Mouse (Mus musculus) MEL-GATA-1-ER (cell line): ENCODE data around the gene Tnni3.
A peak's percentile ranks its signal among the peaks of the same experiment; 100 is the strongest.

Source experiments
- DNase-seq: peaks from one replicate; pipeline ENCODE4 v3.0.0-alpha.2; 2012; ENCODE audit warnings: low read depth; ENCODE audit errors: extremely low read depth

The Tnni3 gene

GRCm38 (mm10) chr7:4521231-4522003 is 2.6 kb downstream of the Tnni3 start:
- DNase-seq = no peak

GRCm38 (mm10) chr7:4518487-4518886 is 5.5 kb downstream of the Tnni3 start:
- no peak for DNase-seq

GRCm38 (mm10) chr7:4516332-4517050 is 7.5 kb downstream of the Tnni3 start, which contains the start of gene Tnnt1:
Gene Tnnt1, minus strand, starts transcription at chr7:4516382.
- DNase-seq = no peak

- no peak for DNase-seq
Observed at GRCm38 (mm10) chr7:4515853-4516252, 8.2 kb downstream of the Tnni3 start.

GRCm38 (mm10) chr7:4513829-4514712 is 10.0 kb downstream of the Tnni3 start:
- DNase-seq = no peak

- no peak for DNase-seq
Observed at GRCm38 (mm10) chr7:4513236-4513635, 10.8 kb downstream of the Tnni3 start.

- no peak for DNase-seq
Observed at GRCm38 (mm10) chr7:4511489-4512224, 12.4 kb downstream of the Tnni3 start.

- no peak for DNase-seq
Observed at GRCm38 (mm10) chr7:4509863-4510608, 14.0 kb downstream of the Tnni3 start.

- DNase-seq = no peak
Observed at GRCm38 (mm10) chr7:4508739-4509116, 15.3 kb downstream of the Tnni3 start.

GRCm38 (mm10) chr7:4508062-4508738 is 15.8 kb downstream of the Tnni3 start:
- no peak for DNase-seq

GRCm38 (mm10) chr7:4507220-4507619 is 16.8 kb downstream of the Tnni3 start:
- no peak for DNase-seq

- peak; percentile 88 for DNase-seq
Observed at GRCm38 (mm10) chr7:4504646-4505435, 19.2 kb downstream of the Tnni3 start.

- no peak for DNase-seq
Observed at GRCm38 (mm10) chr7:4503858-4504257, 20.2 kb downstream of the Tnni3 start.

GRCm38 (mm10) chr7:4503100-4503499 is 20.9 kb downstream of the Tnni3 start:
- DNase-seq = no peak

- DNase-seq = no peak
Observed at GRCm38 (mm10) chr7:4502421-4503090, 21.5 kb downstream of the Tnni3 start.

GRCm38 (mm10) chr7:4501558-4502397 is 22.3 kb downstream of the Tnni3 start, which contains the start of gene Ppp1r12c:
Gene Ppp1r12c, minus strand, starts transcription at chr7:4501680.
- no peak for DNase-seq

- no peak for DNase-seq
Observed at GRCm38 (mm10) chr7:4500892-4501471, 23.0 kb downstream of the Tnni3 start.
